Mouse (Mus musculus) urinary bladder, postnatal 36 days (tissue): ENCODE results near the gene Ado.

Experiments
- DNase-seq, 2 experiments: peaks; one replicate each; pipeline ENCODE4 v3.0.0; 2022; ENCODE audit warnings: low spot score in 2 of 2, mixed read lengths in 1 of 2

Ado gene

DNA sequence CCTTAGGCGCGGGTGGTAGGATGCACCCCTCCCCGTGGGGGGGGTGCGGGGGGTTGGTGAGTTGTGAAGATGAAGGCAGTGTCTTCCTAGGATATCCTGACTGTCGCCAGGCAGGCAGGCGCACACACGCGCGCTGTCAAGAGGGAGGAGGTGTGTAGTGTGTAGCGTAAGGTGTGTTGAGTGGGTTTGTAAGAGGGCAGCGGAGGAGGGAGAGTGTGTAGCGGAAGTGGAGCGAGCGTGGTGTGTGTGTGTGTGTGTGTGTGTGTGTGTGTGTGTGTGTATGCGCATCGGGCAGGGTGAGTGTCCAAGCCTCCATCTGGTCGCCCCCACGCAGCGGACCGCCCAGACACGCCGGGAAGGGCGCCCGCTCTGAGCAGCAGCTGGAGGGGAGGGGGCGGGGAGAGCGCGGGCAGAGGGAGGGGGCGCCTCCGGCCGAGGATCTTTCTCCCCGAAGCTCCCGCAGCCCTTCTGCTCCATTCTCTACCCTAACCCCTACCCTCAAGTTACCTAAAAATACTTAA lies 12.1 kb downstream of the Ado start:
- DNase-seq, result peak; percentile 15 to 30

GRCm38 (mm10) chr10:67535972-67536371 lies 12.8 kb downstream of the Ado start:
- DNase-seq, result peak; percentile 70 to 74

DNA sequence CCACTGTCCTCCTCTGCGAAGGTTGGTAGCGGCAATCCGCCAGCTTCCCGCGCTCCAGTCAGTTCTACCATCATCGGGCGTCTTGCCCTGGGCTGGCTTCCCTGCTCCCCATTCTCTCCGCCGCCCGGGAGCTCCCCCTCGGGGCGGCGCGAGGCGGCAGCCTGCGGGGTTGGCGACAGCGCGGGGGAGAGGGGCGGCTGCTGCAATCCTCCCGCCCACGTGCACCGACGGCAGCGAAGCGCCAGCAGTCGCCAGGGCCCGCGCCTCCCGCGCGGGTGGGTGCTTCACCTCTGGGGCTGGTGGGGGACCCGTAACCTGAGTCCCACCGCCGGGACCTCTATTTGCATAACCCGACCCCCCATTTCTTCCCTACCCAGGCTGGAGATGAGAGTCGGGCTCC lies 13.5 kb downstream of the Ado start, which contains the start of gene Egr2:
Gene Egr2 (plus strand): TSS at position 220 of the 400 bp plus-strand sequence.
- no peak for DNase-seq

- DNase-seq, result no peak
Measured at GRCm38 (mm10) chr10:67529769-67530168, 19.0 kb downstream of the Ado start.

DNA sequence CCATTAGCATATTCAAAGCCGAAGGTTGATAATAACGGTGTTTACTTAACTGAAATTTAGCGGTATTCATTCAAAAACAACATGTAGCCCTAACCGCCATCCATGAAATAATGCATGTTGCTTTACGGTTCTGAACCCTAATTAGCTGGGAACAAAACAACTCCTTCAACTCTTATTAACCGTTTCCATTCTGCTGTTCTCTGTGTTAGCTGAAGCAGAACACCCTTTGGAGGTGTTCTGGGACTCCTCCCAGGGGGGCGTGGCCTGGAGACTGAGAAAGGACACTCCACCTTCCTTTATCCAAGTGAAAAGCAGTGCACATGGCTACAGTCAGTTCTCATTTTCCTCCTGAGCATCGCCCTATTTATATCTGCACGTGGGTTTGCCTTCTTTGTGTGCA lies 22.3 kb downstream of the Ado start:
- DNase-seq, result no peak

DNA sequence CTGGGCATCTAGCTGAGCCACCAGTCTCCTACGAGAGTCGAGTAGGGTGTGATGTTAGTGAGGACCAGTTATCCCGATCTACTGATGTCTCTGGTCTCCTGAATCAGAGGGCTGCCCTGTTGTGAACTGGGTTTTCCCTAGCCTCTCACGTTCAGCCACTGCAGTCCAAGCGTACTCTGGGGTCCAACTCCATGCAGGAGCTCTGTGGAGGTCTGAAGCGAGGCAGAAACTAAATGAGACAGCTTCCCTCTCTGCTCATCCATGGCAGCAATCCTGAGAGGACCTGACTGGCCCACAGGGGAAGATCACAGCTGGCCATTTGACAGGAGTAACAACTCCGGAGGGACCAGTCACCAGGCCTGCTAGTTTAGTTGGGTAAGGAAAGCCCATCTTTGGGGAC lies 24.1 kb downstream of the Ado start:
- DNase-seq, result no peak

- no peak for DNase-seq
Measured at GRCm38 (mm10) chr10:67524130-67524529, 24.6 kb downstream of the Ado start.

DNA sequence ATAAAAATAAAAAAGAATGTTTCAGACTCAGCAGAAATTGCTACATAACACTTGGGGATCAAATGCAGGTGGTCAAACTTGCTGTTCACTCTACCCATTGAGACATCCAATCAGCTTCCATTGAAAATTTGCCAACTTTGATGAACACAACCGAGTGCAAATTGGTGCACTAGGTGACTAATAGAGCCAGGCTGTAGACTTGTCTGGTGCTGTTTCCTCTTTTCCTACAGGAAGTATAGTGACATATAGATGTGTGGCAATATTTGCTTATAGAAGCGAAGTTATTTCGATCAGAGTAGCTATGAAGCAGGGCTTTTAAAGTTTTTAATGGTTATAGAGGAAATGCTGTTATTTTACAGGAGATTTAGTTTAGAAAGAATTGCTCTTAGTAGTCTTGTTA lies 30.0 kb downstream of the Ado start:
- no peak for DNase-seq

DNA sequence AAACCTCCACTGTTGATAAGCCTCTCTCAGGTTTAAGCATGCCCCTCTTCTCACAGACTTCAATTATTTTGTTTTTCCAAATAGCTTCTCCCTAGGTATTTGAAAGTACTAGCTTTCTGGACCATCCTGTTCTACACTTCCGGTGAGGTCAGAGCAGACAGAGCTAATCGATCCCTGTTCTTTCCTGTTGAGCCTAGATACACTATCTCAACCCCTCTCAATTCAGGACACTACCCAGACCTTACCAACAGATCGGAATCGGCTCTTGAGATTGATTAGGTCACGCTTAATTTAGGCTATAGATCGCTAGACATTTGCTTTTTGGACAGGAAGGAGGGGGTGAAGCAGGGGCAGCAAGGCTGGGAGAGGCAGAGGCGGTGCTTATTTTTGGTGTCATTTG lies 35.9 kb downstream of the Ado start:
- no peak for DNase-seq

- DNase-seq, result no peak
Measured at GRCm38 (mm10) chr10:67512211-67512610, 36.5 kb downstream of the Ado start.

GRCm38 (mm10) chr10:67505248-67505647 lies 43.5 kb downstream of the Ado start:
- DNase-seq, result no peak

GRCm38 (mm10) chr10:67504046-67504445 lies 44.7 kb downstream of the Ado start:
- DNase-seq, result no peak

DNA sequence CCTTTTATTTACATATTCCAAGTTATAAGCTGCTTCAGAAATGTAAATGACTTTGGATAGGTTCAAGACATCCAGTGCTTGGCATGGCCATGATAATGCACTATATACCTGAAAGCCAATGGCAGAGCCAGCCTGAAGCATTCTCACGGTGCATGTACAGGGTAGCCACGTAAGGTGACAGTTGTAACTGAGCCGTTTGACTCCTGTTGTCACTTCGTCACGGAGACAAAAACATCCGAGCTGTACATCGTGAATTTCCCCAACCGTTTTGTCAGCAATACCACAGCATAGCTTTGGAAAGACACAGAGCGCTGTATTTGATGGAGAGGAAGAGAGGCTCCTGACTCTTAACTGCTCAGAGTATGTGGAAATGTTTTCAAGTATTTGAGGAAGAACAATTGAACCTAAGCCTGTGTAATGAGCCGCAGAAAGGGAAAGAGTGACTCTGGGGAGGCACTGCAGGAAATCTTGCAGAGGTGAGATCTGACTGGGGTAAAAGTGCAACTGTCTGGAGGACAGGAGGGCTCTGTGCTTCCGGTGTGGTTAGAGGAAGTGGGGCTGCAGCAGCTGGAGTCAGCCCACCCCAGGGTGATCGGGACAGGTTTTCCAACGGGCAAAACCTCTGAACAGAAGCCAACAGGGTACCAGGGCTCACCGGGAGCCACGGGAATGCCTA lies 45.3 kb downstream of the Ado start:
- no peak for DNase-seq

DNA sequence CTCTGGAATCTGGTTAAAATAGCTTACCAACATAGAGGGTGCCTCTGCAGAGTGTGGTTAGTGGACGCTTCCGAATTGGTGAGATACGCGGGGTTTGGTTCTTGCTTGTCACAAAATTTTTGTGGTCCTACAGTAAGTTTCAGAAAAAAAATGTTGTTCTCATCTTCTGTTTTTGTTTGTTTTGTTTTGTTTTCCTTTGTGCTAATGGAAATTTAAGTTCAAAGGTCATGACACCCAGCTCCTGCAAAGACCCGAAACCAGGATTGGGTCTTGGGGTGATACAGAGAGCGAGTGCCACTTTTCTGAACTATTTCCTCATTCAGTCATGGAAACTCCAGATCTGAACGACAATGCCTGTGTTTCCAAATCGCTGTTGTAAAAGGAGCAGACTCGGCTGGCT lies 50.8 kb downstream of the Ado start:
- no peak for DNase-seq

GRCm38 (mm10) chr10:67497144-67497892 lies 51.4 kb downstream of the Ado start:
- DNase-seq, result no peak
